Mouse (Mus musculus): ENCODE measurements around the gene Elf4.
"Not testable (repeated sequence)": the region's sequence is repeated elsewhere in the genome, so short reads cannot be mapped to it uniquely, and the experiment has no call there.

Elf4 gene

GRCm38 (mm10) chrX:48452231-48452890 lies 10.6 kb downstream of the Elf4 start:
- Histone ChIP-seq H3K9me3 (ENCODE audit: low read length) (no peaks in the 10 kb centered on the region), H3K27me3 (ENCODE audit: insufficient read depth, low read length) (peaks cover 59% of the 10 kb centered on the region), H3K36me3 (ENCODE audit: insufficient read depth, low read length) (no peaks in the 10 kb centered on the region), H3K4me1 (replicated peaks; ENCODE audit: low read depth, low read length) (peaks cover 34% of the 10 kb centered on the region), H3K4me3 (replicated peaks; ENCODE audit: low read length) (peak overlapping the region; percentile 74; the same call in 1 of the 2 replicates)
- TF ChIP-seq CTCF (conservative IDR thresholded peaks at IDR 0.05; ENCODE audit: low read length) (no peak), NANOG (IDR thresholded peaks at IDR 0.05; ENCODE audit: borderline replicate concordance, low read length) (no peak), POU5F1 (IDR thresholded peaks at IDR 0.05; ENCODE audit: borderline replicate concordance, low read length) (no peak)

GRCm38 (mm10) chrX:48449646-48450045 lies 13.3 kb downstream of the Elf4 start:
- TF ChIP-seq POU5F1 (IDR thresholded peaks at IDR 0.05; ENCODE audit: borderline replicate concordance, low read length) (no peak), CTCF (conservative IDR thresholded peaks at IDR 0.05; ENCODE audit: low read length) (no peak), NANOG (IDR thresholded peaks at IDR 0.05; ENCODE audit: borderline replicate concordance, low read length) (no peak)
- Histone ChIP-seq H3K36me3 (ENCODE audit: insufficient read depth, low read length) (no peaks in the 10 kb centered on the region), H3K27me3 (ENCODE audit: insufficient read depth, low read length) (peaks cover 38% of the 10 kb centered on the region), H3K9me3 (ENCODE audit: low read length) (no peaks in the 10 kb centered on the region), H3K4me3 (replicated peaks; ENCODE audit: low read length) (no peak overlapping the region), H3K4me1 (replicated peaks; ENCODE audit: low read depth, low read length) (peaks cover 25% of the 10 kb centered on the region)

GRCm38 (mm10) chrX:48444677-48445076 lies 18.3 kb downstream of the Elf4 start:
- H3K9me3 ChIP-seq (ENCODE audit: low read length), result no peaks in the 10 kb centered on the region
- H3K27me3 ChIP-seq (ENCODE audit: insufficient read depth, low read length), result peaks cover 2% of the 10 kb centered on the region; the same call in 1 of the 2 replicates
- H3K4me1 ChIP-seq (replicated peaks; ENCODE audit: low read depth, low read length), result peaks cover 5% of the 10 kb centered on the region
- no peak overlapping the region for H3K4me3 ChIP-seq (replicated peaks; ENCODE audit: low read length)
- no peak for TF ChIP-seq NANOG (IDR thresholded peaks at IDR 0.05; ENCODE audit: borderline replicate concordance, low read length)
- TF ChIP-seq POU5F1 (IDR thresholded peaks at IDR 0.05; ENCODE audit: borderline replicate concordance, low read length), result no peak
- no peak for TF ChIP-seq CTCF (conservative IDR thresholded peaks at IDR 0.05; ENCODE audit: low read length)
- H3K36me3 ChIP-seq (ENCODE audit: insufficient read depth, low read length), result no peaks in the 10 kb centered on the region

GRCm38 (mm10) chrX:48441954-48442353 lies 21.0 kb downstream of the Elf4 start:
- H3K27me3 ChIP-seq (ENCODE audit: insufficient read depth, low read length), result no peaks in the 10 kb centered on the region
- no peaks in the 10 kb centered on the region for H3K36me3 ChIP-seq (ENCODE audit: insufficient read depth, low read length)
- peaks cover 9% of the 10 kb centered on the region for H3K4me1 ChIP-seq (replicated peaks; ENCODE audit: low read depth, low read length)
- H3K9me3 ChIP-seq (ENCODE audit: low read length), result no peaks in the 10 kb centered on the region
- TF ChIP-seq CTCF (conservative IDR thresholded peaks at IDR 0.05; ENCODE audit: low read length), result no peak
- TF ChIP-seq POU5F1 (IDR thresholded peaks at IDR 0.05; ENCODE audit: borderline replicate concordance, low read length), result no peak
- no peak for TF ChIP-seq NANOG (IDR thresholded peaks at IDR 0.05; ENCODE audit: borderline replicate concordance, low read length)
- H3K4me3 ChIP-seq (replicated peaks; ENCODE audit: low read length), result no peak overlapping the region

GRCm38 (mm10) chrX:48441548-48441947 lies 21.4 kb downstream of the Elf4 start:
- Histone ChIP-seq H3K9me3 (ENCODE audit: low read length) (no peaks in the 10 kb centered on the region), H3K36me3 (ENCODE audit: insufficient read depth, low read length) (no peaks in the 10 kb centered on the region), H3K4me3 (replicated peaks; ENCODE audit: low read length) (no peak overlapping the region), H3K4me1 (replicated peaks; ENCODE audit: low read depth, low read length) (peaks cover 9% of the 10 kb centered on the region), H3K27me3 (ENCODE audit: insufficient read depth, low read length) (no peaks in the 10 kb centered on the region)
- no peak for TF ChIP-seq CTCF (conservative IDR thresholded peaks at IDR 0.05; ENCODE audit: low read length)
- TF ChIP-seq POU5F1 (IDR thresholded peaks at IDR 0.05; ENCODE audit: borderline replicate concordance, low read length), result no peak

GRCm38 (mm10) chrX:48439036-48439435 lies 23.9 kb downstream of the Elf4 start:
- Histone ChIP-seq H3K36me3 (ENCODE audit: insufficient read depth, low read length) (no peaks in the 10 kb centered on the region), H3K9me3 (ENCODE audit: low read length) (no peaks in the 10 kb centered on the region), H3K4me1 (replicated peaks; ENCODE audit: low read depth, low read length) (peaks cover 22% of the 10 kb centered on the region), H3K4me3 (replicated peaks; ENCODE audit: low read length) (no peak overlapping the region), H3K27me3 (ENCODE audit: insufficient read depth, low read length) (no peaks in the 10 kb centered on the region)
- no peak for TF ChIP-seq POU5F1 (IDR thresholded peaks at IDR 0.05; ENCODE audit: borderline replicate concordance, low read length)
- TF ChIP-seq NANOG (IDR thresholded peaks at IDR 0.05; ENCODE audit: borderline replicate concordance, low read length), result no peak
- TF ChIP-seq CTCF (conservative IDR thresholded peaks at IDR 0.05; ENCODE audit: low read length), result no peak

- H3K4me1 ChIP-seq (replicated peaks; ENCODE audit: low read depth, low read length), result peaks cover 45% of the 10 kb centered on the region
- not testable (repeated sequence) for H3K27me3 ChIP-seq (ENCODE audit: insufficient read depth, low read length); H3K9me3 ChIP-seq (ENCODE audit: low read length); H3K36me3 ChIP-seq (ENCODE audit: insufficient read depth, low read length); H3K4me3 ChIP-seq (replicated peaks; ENCODE audit: low read length)
Measured at GRCm38 (mm10) chrX:48436082-48436481, 26.9 kb downstream of the Elf4 start.

- no peaks in the 10 kb centered on the region for H3K9me3 ChIP-seq (ENCODE audit: low read length)
- H3K27me3 ChIP-seq (ENCODE audit: insufficient read depth, low read length), result no peaks in the 10 kb centered on the region
- no peaks in the 10 kb centered on the region for H3K36me3 ChIP-seq (ENCODE audit: insufficient read depth, low read length)
- TF ChIP-seq CTCF (conservative IDR thresholded peaks at IDR 0.05; ENCODE audit: low read length) (no peak), POU5F1 (IDR thresholded peaks at IDR 0.05; ENCODE audit: borderline replicate concordance, low read length) (no peak), NANOG (IDR thresholded peaks at IDR 0.05; ENCODE audit: borderline replicate concordance, low read length) (no peak)
- H3K4me3 ChIP-seq (replicated peaks; ENCODE audit: low read length), result no peak overlapping the region
- H3K4me1 ChIP-seq (replicated peaks; ENCODE audit: low read depth, low read length), result peaks cover 45% of the 10 kb centered on the region
Measured at GRCm38 (mm10) chrX:48435477-48435900, 27.4 kb downstream of the Elf4 start.

GRCm38 (mm10) chrX:48434251-48434650 lies 28.7 kb downstream of the Elf4 start:
- Histone ChIP-seq H3K27me3 (ENCODE audit: insufficient read depth, low read length) (no peaks in the 10 kb centered on the region), H3K4me1 (replicated peaks; ENCODE audit: low read depth, low read length) (peaks cover 49% of the 10 kb centered on the region), H3K36me3 (ENCODE audit: insufficient read depth, low read length) (no peaks in the 10 kb centered on the region), H3K4me3 (replicated peaks; ENCODE audit: low read length) (no peak overlapping the region), H3K9me3 (ENCODE audit: low read length) (no peaks in the 10 kb centered on the region)
- no peak for TF ChIP-seq CTCF (conservative IDR thresholded peaks at IDR 0.05; ENCODE audit: low read length)
